Mouse (Mus musculus): ENCODE results near the gene Gnb2. TPM values are rescaled to one million over a fixed set of nuclear protein-coding genes. Genes with fewer than 3 reads are reported as not detected.

Gene Gnb2
- polyA plus RNA-seq, 1 experiment: 762 TPM

DNA sequence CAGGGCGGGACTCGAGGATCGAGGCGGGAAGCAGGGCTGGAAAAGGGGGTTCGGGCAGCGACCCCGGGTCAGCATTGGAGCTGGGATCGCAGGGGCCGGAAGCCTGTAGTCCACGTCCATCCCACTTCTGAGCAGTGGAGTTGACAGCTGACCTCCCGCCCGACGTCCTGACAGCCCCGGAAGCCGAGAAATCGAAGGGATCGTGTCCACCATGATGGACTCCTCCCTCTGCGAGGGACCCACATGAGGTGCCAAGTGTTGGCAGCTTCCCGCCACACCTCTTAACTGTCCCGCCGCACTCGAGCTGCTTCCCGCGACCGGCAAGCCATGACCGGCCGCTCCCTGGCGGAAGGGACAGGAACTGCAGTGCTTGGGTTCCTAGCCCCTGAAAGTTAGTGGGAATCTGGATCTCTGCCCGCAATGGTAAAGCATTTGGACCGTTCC, 30.6 kb downstream of the Gnb2 start:
- peak in 1 of 2 experiments; percentile 73 for DNase-seq (ENCODE audit: low read depth in 1 of 2, low spot score in 2 of 2)
- WGBS: under 1% methylated on average over 27 of the region's 30 CpGs
- H3K4me1 ChIP-seq (ENCODE audit: control insufficient read depth, insufficient read depth, insufficient read length): no peaks in the 10 kb centered on the region; the same call in 1 of the 2 replicates
- H3K27me3 ChIP-seq (ENCODE audit: control insufficient read depth, insufficient read depth, low read length): no peaks in the 10 kb centered on the region
- peak overlapping the region; percentile 77 for H3K27ac ChIP-seq (ENCODE audit: insufficient read depth, low read length)
- TF ChIP-seq POLR2A (IDR thresholded peaks at IDR 0.05; ENCODE audit: low read depth, low read length): peak; percentile 47
- peak; percentile 87 for TF ChIP-seq CTCF (IDR thresholded peaks at IDR 0.05; ENCODE audit: extremely low read depth, insufficient read depth, insufficient read length, insufficient replicate concordance)
- H3K36me3 ChIP-seq (ENCODE audit: control insufficient read depth, insufficient read depth, low read length): no peaks in the 10 kb centered on the region; the same call in 1 of the 2 replicates
- H3K4me3 ChIP-seq (ENCODE audit: extremely low read depth, insufficient read depth, insufficient read length): peak overlapping the region; percentile 71

DNA sequence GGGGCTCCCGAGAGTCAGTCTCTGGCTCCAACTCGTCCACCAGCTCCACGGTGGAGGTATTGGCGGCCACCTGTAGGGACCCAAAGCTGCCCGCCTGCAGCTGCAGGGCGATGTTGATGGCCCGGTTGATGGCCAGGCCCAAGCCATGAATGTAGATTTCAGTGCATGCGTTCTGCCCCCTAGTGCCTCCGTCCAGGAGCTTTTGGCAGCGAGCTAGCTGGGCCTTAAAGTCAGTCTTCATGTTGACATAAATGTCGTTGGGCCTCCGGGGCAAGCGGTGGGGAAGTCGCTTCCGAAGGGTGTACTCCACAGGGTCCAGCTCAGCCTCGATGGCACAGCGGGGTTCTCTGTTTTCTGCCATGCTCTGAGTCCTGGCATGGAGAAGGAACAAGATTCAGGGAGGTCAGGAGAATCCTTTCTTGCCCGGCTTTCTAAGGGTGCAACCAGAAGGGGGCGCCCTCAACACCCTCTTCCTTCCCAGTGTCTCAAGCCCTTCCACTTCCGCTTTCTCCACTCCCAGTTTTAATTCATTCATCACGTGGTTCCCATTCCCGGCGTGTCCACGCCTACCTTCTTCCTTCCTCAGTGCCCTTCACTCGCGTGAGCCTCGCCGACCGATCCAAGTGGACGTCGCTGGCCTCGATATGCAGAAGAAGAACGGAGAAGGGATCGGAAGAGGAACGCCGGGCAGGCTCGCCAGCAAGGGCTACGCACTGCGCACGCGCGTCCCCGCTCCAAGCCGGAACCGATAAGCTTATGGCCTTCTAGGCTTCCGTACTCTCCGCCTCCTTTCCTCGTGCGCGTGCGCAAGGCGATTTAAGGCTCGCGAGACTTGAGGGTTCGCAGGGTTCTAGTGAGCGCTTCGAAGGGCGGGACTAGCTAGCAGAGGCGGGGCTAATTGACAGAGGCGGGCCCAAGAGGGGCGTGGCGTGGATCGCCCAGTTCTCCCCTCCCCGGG, 31.3 kb downstream of the Gnb2 start, which contains the start of gene Pop7:
Pop7 (minus strand) TSS at position 810 of the 958 bp plus-strand sequence.
- Histone ChIP-seq H3K4me3 (ENCODE audit: extremely low read depth, insufficient read depth, insufficient read length) (peak within 1 kb of the TSS; percentile 94), H3K36me3 (ENCODE audit: control insufficient read depth, insufficient read depth, low read length) (no peaks in the 10 kb centered on the region; the same call in 1 of the 2 replicates), H3K27me3 (ENCODE audit: control insufficient read depth, insufficient read depth, low read length) (no peaks in the 10 kb centered on the region), H3K27ac (ENCODE audit: insufficient read depth, low read length) (peak within 1 kb of the TSS; percentile 96), H3K4me1 (ENCODE audit: control insufficient read depth, insufficient read depth, insufficient read length) (no peaks in the 10 kb centered on the region; the same call in 1 of the 2 replicates)
- TF ChIP-seq POLR2A (IDR thresholded peaks at IDR 0.05; ENCODE audit: low read depth, low read length) (peak; percentile 31; the same call in 1 of the 2 replicates), CTCF (IDR thresholded peaks at IDR 0.05; ENCODE audit: extremely low read depth, insufficient read depth, insufficient read length, insufficient replicate concordance) (peak; percentile 78)
- peak; percentile 99 for DNase-seq (ENCODE audit: low read depth in 1 of 2, low spot score in 2 of 2)
- WGBS: 2% methylated on average over 64 of the region's 64 CpGs

DNA sequence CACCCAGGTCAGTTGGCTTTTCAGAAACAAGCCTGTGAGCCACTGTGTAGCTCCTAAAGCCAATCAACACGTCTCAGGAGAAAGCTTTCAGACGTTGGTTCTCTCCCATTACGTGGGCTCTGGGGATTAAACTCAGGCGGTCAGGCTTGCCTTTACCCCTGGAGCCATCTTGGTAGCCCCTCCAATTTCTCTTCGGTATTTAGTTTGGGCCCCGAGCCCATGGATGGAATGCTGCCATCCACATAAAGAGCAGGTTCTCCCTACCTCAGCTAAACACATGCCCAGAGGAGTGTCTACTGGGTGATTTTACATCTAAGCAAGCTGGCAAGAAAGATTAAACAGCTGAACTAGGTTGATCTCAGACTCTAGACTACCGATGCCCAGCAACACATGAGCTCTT, 33.1 kb downstream of the Gnb2 start:
- H3K36me3 ChIP-seq (ENCODE audit: control insufficient read depth, insufficient read depth, low read length): no peaks in the 10 kb centered on the region; the same call in 1 of the 2 replicates
- WGBS: 91% methylated on average over 7 of the region's 7 CpGs

GRCm38 (mm10) chr5:137493831-137494230, 39.5 kb downstream of the Gnb2 start:
- WGBS: 80% methylated on average over 13 of the region's 13 CpGs
- no peak for TF ChIP-seq CTCF (IDR thresholded peaks at IDR 0.05; ENCODE audit: extremely low read depth, insufficient read depth, insufficient read length, insufficient replicate concordance)
- no peak for TF ChIP-seq POLR2A (IDR thresholded peaks at IDR 0.05; ENCODE audit: low read depth, low read length)
- Histone ChIP-seq H3K27me3 (ENCODE audit: control insufficient read depth, insufficient read depth, low read length) (no peaks in the 10 kb centered on the region), H3K4me1 (ENCODE audit: control insufficient read depth, insufficient read depth, insufficient read length) (no peaks in the 10 kb centered on the region), H3K27ac (ENCODE audit: insufficient read depth, low read length) (no peak overlapping the region), H3K36me3 (ENCODE audit: control insufficient read depth, insufficient read depth, low read length) (no peaks in the 10 kb centered on the region), H3K4me3 (ENCODE audit: extremely low read depth, insufficient read depth, insufficient read length) (no peak overlapping the region)
- DNase-seq (ENCODE audit: low read depth in 1 of 2, low spot score in 2 of 2): no peak

More for the DNA sequence above, 33.1 kb downstream of the Gnb2 start:
- no peak overlapping the region for H3K27ac ChIP-seq (ENCODE audit: insufficient read depth, low read length)
- no peaks in the 10 kb centered on the region; the same call in 1 of the 2 replicates for H3K4me1 ChIP-seq (ENCODE audit: control insufficient read depth, insufficient read depth, insufficient read length)
- H3K27me3 ChIP-seq (ENCODE audit: control insufficient read depth, insufficient read depth, low read length): no peaks in the 10 kb centered on the region
- H3K4me3 ChIP-seq (ENCODE audit: extremely low read depth, insufficient read depth, insufficient read length): no peak overlapping the region
- TF ChIP-seq POLR2A (IDR thresholded peaks at IDR 0.05; ENCODE audit: low read depth, low read length) (no peak), CTCF (IDR thresholded peaks at IDR 0.05; ENCODE audit: extremely low read depth, insufficient read depth, insufficient read length, insufficient replicate concordance) (no peak)
- DNase-seq (ENCODE audit: low read depth in 1 of 2, low spot score in 2 of 2): no peak

GRCm38 (mm10) chr5:137491559-137491958, 41.8 kb downstream of the Gnb2 start:
- H3K36me3 ChIP-seq (ENCODE audit: control insufficient read depth, insufficient read depth, low read length): no peaks in the 10 kb centered on the region
- no peak for DNase-seq (ENCODE audit: low read depth in 1 of 2, low spot score in 2 of 2)
- H3K4me3 ChIP-seq (ENCODE audit: extremely low read depth, insufficient read depth, insufficient read length): no peak overlapping the region
- no peaks in the 10 kb centered on the region for H3K27me3 ChIP-seq (ENCODE audit: control insufficient read depth, insufficient read depth, low read length)
- WGBS: 66% methylated on average over 4 of the region's 4 CpGs
- H3K4me1 ChIP-seq (ENCODE audit: control insufficient read depth, insufficient read depth, insufficient read length): no peaks in the 10 kb centered on the region
- H3K27ac ChIP-seq (ENCODE audit: insufficient read depth, low read length): no peak overlapping the region
- no peak for TF ChIP-seq CTCF (IDR thresholded peaks at IDR 0.05; ENCODE audit: extremely low read depth, insufficient read depth, insufficient read length, insufficient replicate concordance)
- no peak for TF ChIP-seq POLR2A (IDR thresholded peaks at IDR 0.05; ENCODE audit: low read depth, low read length)

- Histone ChIP-seq H3K27ac (ENCODE audit: insufficient read depth, low read length) (no peak overlapping the region), H3K27me3 (ENCODE audit: control insufficient read depth, insufficient read depth, low read length) (peaks cover 5% of the 10 kb centered on the region; the same call in 1 of the 2 replicates), H3K36me3 (ENCODE audit: control insufficient read depth, insufficient read depth, low read length) (no peaks in the 10 kb centered on the region), H3K4me3 (ENCODE audit: extremely low read depth, insufficient read depth, insufficient read length) (no peak overlapping the region), H3K4me1 (ENCODE audit: control insufficient read depth, insufficient read depth, insufficient read length) (no peaks in the 10 kb centered on the region)
- no peak for TF ChIP-seq POLR2A (IDR thresholded peaks at IDR 0.05; ENCODE audit: low read depth, low read length)
- WGBS: 90% methylated on average over 7 of the region's 7 CpGs
- no peak for DNase-seq (ENCODE audit: low read depth in 1 of 2, low spot score in 2 of 2)
Observed at GRCm38 (mm10) chr5:137487616-137488015, 45.7 kb downstream of the Gnb2 start.

DNA sequence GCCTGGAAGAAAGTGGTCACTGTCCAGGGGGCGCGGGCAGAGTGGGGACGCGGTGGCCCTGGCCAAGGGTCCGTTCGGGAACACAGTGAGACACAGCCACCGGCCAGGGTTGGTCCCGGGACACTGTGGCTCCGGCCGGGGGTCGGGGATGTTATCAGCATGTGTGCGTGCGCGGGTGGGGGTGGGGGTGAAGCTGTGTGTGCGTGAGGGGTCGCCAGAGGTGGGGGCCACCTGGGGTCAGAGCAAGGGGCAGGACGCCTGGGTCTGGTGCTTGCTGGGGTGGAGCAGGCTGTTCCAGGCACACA, 47.5 kb downstream of the Gnb2 start:
- Histone ChIP-seq H3K27ac (ENCODE audit: insufficient read depth, low read length) (no peak overlapping the region), H3K36me3 (ENCODE audit: control insufficient read depth, insufficient read depth, low read length) (no peaks in the 10 kb centered on the region), H3K27me3 (ENCODE audit: control insufficient read depth, insufficient read depth, low read length) (peaks cover 5% of the 10 kb centered on the region; the same call in 1 of the 2 replicates), H3K4me3 (ENCODE audit: extremely low read depth, insufficient read depth, insufficient read length) (no peak overlapping the region), H3K4me1 (ENCODE audit: control insufficient read depth, insufficient read depth, insufficient read length) (no peaks in the 10 kb centered on the region)
- WGBS: 17% methylated on average over 17 of the region's 17 CpGs
- no peak for DNase-seq (ENCODE audit: low read depth in 1 of 2, low spot score in 2 of 2)
- TF ChIP-seq POLR2A (IDR thresholded peaks at IDR 0.05; ENCODE audit: low read depth, low read length) (no peak), CTCF (IDR thresholded peaks at IDR 0.05; ENCODE audit: extremely low read depth, insufficient read depth, insufficient read length, insufficient replicate concordance) (no peak)
